Mouse (Mus musculus) bone marrow, adult 2 months (tissue): Measurements from ENCODE around the gene Prom2. TPM values are rescaled to one million over a fixed set of nuclear protein-coding genes. Genes with fewer than 3 reads are reported as not detected.

ENCODE experiments used
- H3K27ac ChIP-seq: fragments of 200-500 bp; 2 replicates; pipeline ENCODE4 v1.5.1; 2012; ENCODE audit warnings: low read depth, mild to moderate bottlenecking, control low read depth, inconsistent platforms, low read length; ENCODE audit not compliant: control insufficient read depth, poor library complexity, insufficient read depth
- H3K4me1 ChIP-seq: fragments of 200-500 bp; 2 replicates; pipeline ENCODE4 v1.6.1; 2011; ENCODE audit warnings: low read length; ENCODE audit not compliant: control insufficient read depth, insufficient read depth
- H3K4me3 ChIP-seq: fragments of 200-500 bp; replicated peaks from 2 replicates; pipeline ENCODE3; 2011; ENCODE audit warnings: mild to moderate bottlenecking, low read depth, low read length, control low read depth; ENCODE audit not compliant: control insufficient read depth
- CTCF ChIP-seq: fragments of 200-500 bp; IDR thresholded peaks from 2 replicates; pipeline ENCODE4 v1.5.1; 2011; ENCODE audit warnings: low read length, control low read depth; ENCODE audit not compliant: control insufficient read depth, insufficient read depth
- POLR2A ChIP-seq: fragments of 200-500 bp; IDR thresholded peaks from 2 replicates; pipeline ENCODE4 v1.6.1; 2011; ENCODE audit warnings: low read depth, mild to moderate bottlenecking, control low read depth, low read length, borderline replicate concordance; ENCODE audit not compliant: control insufficient read depth
- WGBS: fragments of 180-500 bp; shearing (Covaris S2); methylation state at CpG from one replicate; pipeline ENCODE4 v1.1.7; 2018; 5-methylcytosine and 5-hydroxymethylcytosine counted together
- polyA plus RNA-seq: library from polyadenylated mRNA; stranded (reverse); fragments of >200 nt; gene quantifications from 2 replicates; pipeline ENCODE4 v1.2.4, GENCODE M21; 2011; ENCODE audit warnings: low replicate concordance; ENCODE audit not compliant: missing spikeins, insufficient read depth, insufficient read length

Prom2 gene
- polyA plus RNA-seq, 1 experiment: not detected

- no peak overlapping the region for H3K27ac ChIP-seq
- no peak overlapping the region for H3K4me3 ChIP-seq
- WGBS: 71% methylated on average over 5 of the region's 5 CpGs
- TF ChIP-seq CTCF: no peak
- TF ChIP-seq POLR2A: no peak
- peaks cover 5% of the 10 kb centered on the region; the same call in 1 of the 2 replicates for H3K4me1 ChIP-seq
These were observed 22.0 kb downstream of the Prom2 start for GRCm38 (mm10) chr2:127519308-127519707.

- Histone ChIP-seq H3K27ac (no peak overlapping the region), H3K4me3 (no peak overlapping the region), H3K4me1 (peaks cover 1% of the 10 kb centered on the region; the same call in 1 of the 2 replicates)
- 28% methylated on average over 3 of the region's 3 CpGs for WGBS
- no peak for TF ChIP-seq CTCF
- no peak for TF ChIP-seq POLR2A
These were observed 22.4 kb downstream of the Prom2 start for GRCm38 (mm10) chr2:127518831-127519230.

DNA sequence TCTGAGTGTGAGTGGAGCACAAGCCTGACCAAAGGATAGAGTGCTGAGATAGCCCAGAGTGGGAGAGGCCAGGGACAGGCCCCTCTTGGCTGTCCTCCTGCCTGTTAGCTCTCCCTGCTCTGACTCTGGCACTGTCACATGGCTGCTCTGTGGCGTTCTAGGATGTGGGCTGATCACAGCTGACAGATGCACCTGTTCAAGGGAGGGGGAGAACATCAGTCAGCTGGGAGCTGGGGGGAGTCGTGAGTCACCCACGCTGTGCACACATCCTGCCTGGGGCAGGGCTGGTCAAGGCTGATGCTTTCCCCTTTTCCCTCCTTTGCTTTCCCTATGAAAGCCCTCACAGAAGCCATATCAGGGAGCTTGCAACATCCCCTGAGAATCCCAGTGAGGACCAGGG, 23.0 kb downstream of the Prom2 start:
- WGBS: 11% methylated on average over 3 of the region's 3 CpGs
- no peak overlapping the region for H3K27ac ChIP-seq
- TF ChIP-seq CTCF (no peak), POLR2A (no peak)
- peaks cover 1% of the 10 kb centered on the region; the same call in 1 of the 2 replicates for H3K4me1 ChIP-seq
- no peak overlapping the region for H3K4me3 ChIP-seq

- Histone ChIP-seq H3K4me1 (peaks cover 1% of the 10 kb centered on the region; the same call in 1 of the 2 replicates), H3K27ac (no peak overlapping the region), H3K4me3 (no peak overlapping the region)
- TF ChIP-seq CTCF: no peak
- TF ChIP-seq POLR2A: no peak
- 76% methylated on average over 8 of the region's 8 CpGs for WGBS
These were observed 24.2 kb downstream of the Prom2 start for GRCm38 (mm10) chr2:127517081-127517480.

- Histone ChIP-seq H3K4me1 (no peaks in the 10 kb centered on the region; the same call in 1 of the 2 replicates), H3K27ac (no peak overlapping the region), H3K4me3 (no peak overlapping the region)
- TF ChIP-seq POLR2A (no peak), CTCF (no peak)
- 80% methylated on average over 9 of the region's 9 CpGs for WGBS
These were observed 26.7 kb downstream of the Prom2 start for GRCm38 (mm10) chr2:127514380-127515124.

GRCm38 (mm10) chr2:127513244-127513643, 28.0 kb downstream of the Prom2 start:
- no peak overlapping the region for H3K27ac ChIP-seq
- 24% methylated on average over 3 of the region's 3 CpGs for WGBS
- H3K4me3 ChIP-seq: no peak overlapping the region
- no peak for TF ChIP-seq CTCF
- TF ChIP-seq POLR2A: no peak
- no peaks in the 10 kb centered on the region for H3K4me1 ChIP-seq

- 82% methylated on average over 4 of the region's 4 CpGs for WGBS
- no peak for TF ChIP-seq CTCF
- no peak for TF ChIP-seq POLR2A
- H3K27ac ChIP-seq: no peak overlapping the region
- peaks cover 5% of the 10 kb centered on the region; the same call in 1 of the 2 replicates for H3K4me1 ChIP-seq
- no peak overlapping the region for H3K4me3 ChIP-seq
These were observed 29.8 kb downstream of the Prom2 start for GRCm38 (mm10) chr2:127511426-127511825.

DNA sequence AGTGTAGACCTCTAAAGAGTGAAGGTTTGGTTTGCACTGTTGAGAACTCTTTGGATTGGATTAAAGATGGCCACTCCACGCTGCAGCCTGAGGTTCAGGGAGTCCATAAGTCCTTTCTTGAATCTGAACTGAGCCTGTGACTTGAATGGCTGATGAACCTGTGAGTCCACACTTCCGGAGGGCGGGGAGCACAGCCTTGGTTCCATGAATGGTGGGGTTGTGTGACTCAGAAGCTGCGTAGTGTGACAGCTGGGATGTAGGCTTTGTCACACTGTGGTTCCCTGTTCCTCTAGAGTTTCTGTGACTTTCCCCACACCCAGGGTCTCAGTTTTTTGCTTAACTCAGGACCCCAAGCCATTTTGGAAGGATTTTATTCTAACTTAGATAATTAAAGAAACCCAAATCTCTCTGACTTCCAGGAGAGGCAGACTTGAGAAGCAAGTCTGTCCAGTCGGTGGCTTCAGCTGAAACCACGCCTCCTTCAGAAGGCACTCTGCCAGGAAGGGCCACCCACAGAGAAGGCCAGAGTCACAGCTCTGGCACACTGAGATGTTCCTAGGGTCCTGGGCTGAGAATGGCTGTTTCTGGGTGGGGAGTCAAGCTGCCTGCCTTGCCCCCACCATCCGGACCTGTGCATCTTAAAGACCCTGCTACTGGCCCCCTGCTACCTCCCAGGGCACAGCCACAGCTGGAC, 33.2 kb downstream of the Prom2 start:
- TF ChIP-seq POLR2A (no peak), CTCF (no peak)
- WGBS: 51% methylated on average over 7 of the region's 7 CpGs
- Histone ChIP-seq H3K4me1 (peaks cover 5% of the 10 kb centered on the region; the same call in 1 of the 2 replicates), H3K27ac (no peak overlapping the region), H3K4me3 (no peak overlapping the region)
